Mouse (Mus musculus): ENCODE data around the gene Fbxo6. TPM values are rescaled to one million over a fixed set of nuclear protein-coding genes. Genes with fewer than 3 reads are reported as not detected.

Fbxo6 gene
- total RNA-seq, 1 experiment from 2014 or later = 10.2 TPM

- ATAC-seq (ENCODE audit: extremely low read depth, insufficient number of reproducible peaks, low FRiP score, poor library complexity, severe bottlenecking) = no peak
These were observed 12.5 kb upstream of the Fbxo6 start for GRCm38 (mm10) chr4:148164461-148164860.

- peak; percentile 52 for ATAC-seq (ENCODE audit: extremely low read depth, insufficient number of reproducible peaks, low FRiP score, poor library complexity, severe bottlenecking)
These were observed 12.1 kb upstream of the Fbxo6 start for GRCm38 (mm10) chr4:148164002-148164439.

DNA sequence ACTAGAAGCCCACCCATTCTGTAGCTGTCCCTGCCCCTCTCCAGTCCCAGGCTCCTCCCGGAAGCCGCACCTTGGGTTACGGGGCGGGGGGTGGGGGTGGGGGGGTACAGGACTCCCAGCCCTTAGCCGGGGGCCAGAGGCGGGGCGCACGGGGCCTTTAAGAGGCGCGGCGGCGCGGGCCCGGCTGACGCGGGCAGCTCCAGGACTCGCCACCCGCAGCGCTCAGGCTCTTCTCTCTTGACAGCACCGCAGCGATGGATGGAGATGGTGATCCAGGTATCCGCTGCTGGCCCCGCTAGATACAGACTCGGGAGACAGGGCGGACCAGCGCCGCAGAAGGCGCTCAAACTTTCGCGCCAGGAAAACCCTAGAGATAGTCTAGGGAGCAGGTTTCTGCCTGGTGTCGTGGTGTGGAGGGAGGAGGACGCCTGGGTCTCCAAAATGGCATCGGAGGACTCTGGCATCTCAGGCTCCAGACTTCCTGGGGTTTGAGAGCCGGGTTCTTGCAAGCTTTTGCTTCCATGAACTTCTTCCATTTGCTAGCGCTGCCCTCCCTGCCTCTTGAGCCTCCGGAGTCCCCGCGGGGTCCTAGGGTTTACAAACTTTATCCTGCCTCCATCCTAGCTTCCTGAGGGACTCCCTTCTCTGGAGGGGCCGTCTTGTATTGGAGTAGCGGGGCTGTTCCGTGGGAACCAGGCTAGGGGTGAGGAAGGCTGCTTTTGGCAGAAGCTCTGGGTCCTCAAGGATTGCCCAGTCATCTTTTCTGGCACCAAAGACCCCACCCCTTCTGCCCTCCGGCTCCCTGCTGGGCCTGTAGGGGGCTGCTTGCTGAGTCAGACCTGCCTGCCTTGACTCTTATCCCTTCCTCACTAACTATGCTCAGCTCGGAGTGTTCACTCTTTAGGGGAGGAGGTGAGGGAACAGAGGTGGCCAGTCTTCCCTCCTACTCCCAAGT is 8.8 kb upstream of the Fbxo6 start, which contains the start of the genes Fbxo44 and Fbxo2:
Fbxo44 (minus strand) TSS at position 47 of the 955 bp plus-strand sequence.
Fbxo2 (plus strand) TSS at position 186 of the 955 bp plus-strand sequence.
- ATAC-seq (ENCODE audit: extremely low read depth, insufficient number of reproducible peaks, low FRiP score, poor library complexity, severe bottlenecking) = no peak

DNA sequence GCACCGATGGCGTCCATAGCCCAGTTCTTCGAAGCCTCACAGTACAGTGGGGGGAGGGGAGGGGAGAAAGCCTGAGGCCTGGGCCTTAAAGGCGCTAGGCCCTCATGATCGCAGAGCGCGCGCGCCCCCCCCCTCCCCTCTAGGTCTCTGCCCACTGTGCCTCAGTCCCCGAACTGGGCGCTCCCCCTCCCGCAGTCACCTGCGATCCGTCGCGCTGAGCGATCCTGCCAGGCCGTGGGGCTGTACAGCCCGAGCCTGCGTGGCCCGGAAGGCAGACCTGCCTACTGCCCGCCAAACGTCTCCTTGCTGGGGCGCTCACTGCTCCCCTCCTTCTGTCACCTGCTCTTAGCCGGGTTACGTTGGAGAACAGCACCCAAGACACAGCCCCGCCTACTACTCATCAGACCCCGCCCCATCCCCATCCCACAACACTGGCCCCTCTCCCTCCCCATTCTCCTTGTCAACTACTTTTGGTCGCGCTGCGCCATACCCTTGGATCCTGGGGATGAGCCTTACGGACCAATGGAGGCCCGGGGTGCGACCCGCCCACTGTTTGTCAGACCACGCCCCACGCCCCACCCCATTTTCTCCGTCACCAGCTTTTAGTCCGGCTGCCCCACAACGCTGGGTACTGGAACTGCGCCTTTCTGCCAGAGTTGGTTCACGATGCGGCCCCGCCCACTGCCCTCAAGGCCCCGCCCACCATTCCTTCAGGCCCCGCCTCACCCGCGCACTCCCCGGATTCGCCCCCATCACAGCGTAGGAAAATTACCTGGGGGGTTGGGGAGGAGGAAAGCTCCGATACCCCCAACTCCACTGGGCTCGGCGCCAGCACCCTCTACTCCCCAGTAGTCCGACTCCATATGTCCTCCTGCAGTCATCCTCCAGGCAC is 7.8 kb upstream of the Fbxo6 start:
- ATAC-seq (ENCODE audit: extremely low read depth, insufficient number of reproducible peaks, low FRiP score, poor library complexity, severe bottlenecking) = peak; percentile 70

GRCm38 (mm10) chr4:148158436-148159348 is 6.8 kb upstream of the Fbxo6 start:
- ATAC-seq (ENCODE audit: extremely low read depth, insufficient number of reproducible peaks, low FRiP score, poor library complexity, severe bottlenecking) = no peak

GRCm38 (mm10) chr4:148154982-148155381 is 3.0 kb upstream of the Fbxo6 start:
- no peak for ATAC-seq (ENCODE audit: extremely low read depth, insufficient number of reproducible peaks, low FRiP score, poor library complexity, severe bottlenecking)

- no peak for ATAC-seq (ENCODE audit: extremely low read depth, insufficient number of reproducible peaks, low FRiP score, poor library complexity, severe bottlenecking)
These were observed 2.1 kb upstream of the Fbxo6 start for GRCm38 (mm10) chr4:148154006-148154405.

DNA sequence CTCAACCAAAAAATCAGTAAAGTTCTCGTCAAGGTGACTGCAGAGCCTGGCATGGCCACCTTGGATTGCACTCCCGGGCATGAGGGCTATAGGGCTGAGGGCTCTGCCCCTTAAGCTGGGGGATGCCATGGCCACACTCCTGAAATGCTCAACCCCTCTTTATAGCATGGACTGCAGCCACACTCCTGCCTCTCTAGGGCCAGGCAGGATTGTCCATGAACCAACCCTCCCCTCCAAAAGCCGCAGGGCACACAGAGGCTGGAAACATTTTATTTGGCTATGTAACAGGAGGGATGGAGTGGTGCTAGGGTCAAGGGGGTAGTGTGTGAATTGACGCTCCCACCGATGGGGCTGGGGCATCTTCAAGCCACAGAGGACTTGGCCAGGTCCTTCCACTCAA is 607 bp upstream of the Fbxo6 start:
- no peak for ATAC-seq (ENCODE audit: extremely low read depth, insufficient number of reproducible peaks, low FRiP score, poor library complexity, severe bottlenecking)

DNA sequence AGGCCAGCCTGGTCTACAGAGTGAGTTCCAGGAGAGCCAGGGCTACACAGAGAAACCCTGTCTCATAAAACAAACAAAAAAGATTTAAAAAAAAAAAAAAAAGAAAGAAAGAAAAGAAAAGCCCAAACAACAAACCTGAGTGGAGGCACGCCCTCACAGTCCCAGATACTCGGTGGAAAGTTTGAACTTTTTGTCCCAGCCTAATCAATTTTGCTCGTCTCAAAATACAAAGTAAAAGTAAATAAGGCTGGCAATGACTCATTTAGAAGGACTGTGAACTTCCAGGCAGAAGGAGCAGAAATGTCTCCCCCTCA is 1.0 kb downstream of the Fbxo6 start:
- ATAC-seq (ENCODE audit: extremely low read depth, insufficient number of reproducible peaks, low FRiP score, poor library complexity, severe bottlenecking) = no peak

- no peak for ATAC-seq (ENCODE audit: extremely low read depth, insufficient number of reproducible peaks, low FRiP score, poor library complexity, severe bottlenecking)
These were observed 1.7 kb downstream of the Fbxo6 start for GRCm38 (mm10) chr4:148150242-148150641.

GRCm38 (mm10) chr4:148149540-148149939 is 2.4 kb downstream of the Fbxo6 start:
- ATAC-seq (ENCODE audit: extremely low read depth, insufficient number of reproducible peaks, low FRiP score, poor library complexity, severe bottlenecking) = no peak

DNA sequence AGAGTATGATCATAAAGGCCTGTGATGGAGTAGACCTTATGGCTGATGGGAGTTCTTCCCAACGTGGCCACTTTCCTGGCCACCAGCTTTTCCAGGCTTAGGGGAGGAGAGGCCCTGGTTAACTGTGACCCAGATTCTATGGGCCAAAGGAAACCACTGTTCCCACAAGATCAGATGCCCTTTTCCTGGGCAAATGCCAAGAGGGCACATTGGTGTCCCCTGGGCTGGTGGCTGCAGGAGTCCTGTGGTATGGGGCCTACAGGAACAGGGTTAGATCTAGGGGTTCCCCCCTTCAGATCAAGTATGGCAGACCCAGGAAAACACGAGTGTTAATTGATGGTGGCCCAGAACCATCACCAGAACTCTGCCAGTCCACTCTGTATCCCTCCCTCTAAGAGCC is 4.2 kb downstream of the Fbxo6 start:
- ATAC-seq (ENCODE audit: extremely low read depth, insufficient number of reproducible peaks, low FRiP score, poor library complexity, severe bottlenecking) = no peak

- ATAC-seq (ENCODE audit: extremely low read depth, insufficient number of reproducible peaks, low FRiP score, poor library complexity, severe bottlenecking) = no peak
These were observed 8.2 kb downstream of the Fbxo6 start for GRCm38 (mm10) chr4:148143721-148144120.

DNA sequence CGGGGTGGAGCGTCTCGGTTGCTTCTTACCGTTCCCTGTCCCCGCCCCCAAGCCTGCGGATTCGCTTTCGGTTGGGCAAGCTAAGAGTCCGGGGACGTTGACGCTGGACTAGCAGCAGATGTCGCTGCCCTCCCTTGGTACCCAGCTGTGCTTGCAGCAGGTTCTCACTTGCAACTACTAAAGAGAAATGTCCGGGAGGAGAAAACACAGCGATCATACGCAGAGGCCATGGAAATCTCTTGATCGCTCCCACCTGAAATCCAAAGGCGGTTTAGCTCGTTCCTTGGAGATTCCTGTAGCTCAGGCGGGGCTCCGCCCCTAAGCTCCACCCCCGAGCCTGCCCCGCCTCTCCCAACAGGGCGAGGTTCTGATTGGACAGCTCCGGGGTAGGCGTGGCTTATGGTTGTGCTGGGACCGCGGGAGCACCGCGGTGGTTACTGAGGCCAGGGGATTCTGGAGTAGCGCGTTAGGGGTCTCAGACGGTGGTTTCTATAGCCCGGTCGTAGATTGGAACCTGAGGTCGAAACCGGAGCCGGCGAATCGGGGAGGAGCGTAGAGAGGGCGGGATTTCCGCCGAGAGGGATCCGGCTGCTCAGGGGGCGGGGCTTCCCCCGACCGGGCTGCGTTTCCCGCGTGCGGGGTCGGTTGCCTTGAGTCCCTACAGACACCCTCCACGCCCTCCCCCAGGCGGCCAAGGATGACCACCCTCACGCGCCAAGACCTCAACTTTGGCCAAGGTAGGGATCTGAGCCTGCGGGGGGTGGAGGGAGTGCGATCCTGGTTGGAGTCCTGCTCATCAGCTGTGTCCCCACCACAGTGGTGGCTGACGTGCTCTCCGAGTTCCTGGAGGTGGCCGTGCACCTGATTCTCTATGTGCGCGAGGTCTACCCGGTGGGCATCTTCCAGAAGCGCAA is 11.6 kb downstream of the Fbxo6 start:
- peak; percentile 90 for ATAC-seq (ENCODE audit: extremely low read depth, insufficient number of reproducible peaks, low FRiP score, poor library complexity, severe bottlenecking)

DNA sequence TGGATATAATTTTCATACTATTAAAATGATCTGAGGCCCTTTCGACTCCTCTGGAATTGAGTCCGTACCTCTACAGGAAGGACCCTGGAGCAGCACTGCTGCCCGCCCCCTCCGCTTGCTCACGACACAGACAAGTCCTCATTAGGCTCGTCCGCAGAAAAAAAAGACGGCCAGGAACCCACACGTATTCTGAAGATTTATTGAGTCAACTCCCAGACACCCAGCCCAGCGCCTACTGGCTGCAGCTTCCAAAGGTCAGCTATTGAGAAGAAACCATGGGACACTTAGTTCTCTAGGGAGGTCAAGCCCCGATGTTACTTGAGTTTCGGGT is 12.2 kb downstream of the Fbxo6 start:
- 0 out of 2 replicates have a peak, but pooled peaks have one; percentile 1 for ATAC-seq (ENCODE audit: extremely low read depth, insufficient number of reproducible peaks, low FRiP score, poor library complexity, severe bottlenecking)

DNA sequence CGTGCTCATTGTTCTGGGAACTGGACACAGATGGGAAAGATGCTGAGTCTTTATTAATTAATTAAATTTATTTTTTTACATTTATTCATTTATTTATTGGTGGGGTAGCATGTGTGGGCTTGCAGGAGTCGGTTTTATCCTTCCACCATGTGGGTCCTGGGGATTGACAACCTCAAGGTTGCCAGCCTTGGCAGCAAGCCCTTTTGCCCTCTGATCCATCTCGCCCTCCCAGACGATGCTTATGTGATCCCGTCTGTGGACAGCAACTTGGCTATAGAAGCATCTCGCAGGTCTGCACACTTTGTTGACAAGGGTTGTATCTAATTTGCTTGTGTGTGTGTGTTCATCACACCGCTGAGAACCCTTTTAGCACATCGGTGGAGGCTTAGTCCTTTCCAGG is 14.4 kb downstream of the Fbxo6 start:
- no peak for ATAC-seq (ENCODE audit: extremely low read depth, insufficient number of reproducible peaks, low FRiP score, poor library complexity, severe bottlenecking)

- no peak for ATAC-seq (ENCODE audit: extremely low read depth, insufficient number of reproducible peaks, low FRiP score, poor library complexity, severe bottlenecking)
These were observed 17.0 kb downstream of the Fbxo6 start for GRCm38 (mm10) chr4:148134988-148135387.

All from neutrophil, adult 5-6 weeks (primary cell).